Mouse (Mus musculus): ENCODE data around the gene Elmo1. TPM values are rescaled to one million over a fixed set of nuclear protein-coding genes. Genes with fewer than 3 reads are reported as not detected.

Elmo1 gene
- total and polyA plus RNA-seq, 3 experiments = 5.2 to 7.6 TPM; not detected in 1

- H3K9ac ChIP-seq (ENCODE audit: control insufficient read depth, low read depth, low read length, poor library complexity, severe bottlenecking) = no peak overlapping the region
- peaks cover 0 to 4% of the 10 kb centered on the region in 2 experiments; a peak in 1 of 4 replicates for H3K36me3 ChIP-seq (ENCODE audit: control insufficient read depth in 1 of 2, insufficient read depth in 2 of 2, low read length in 2 of 2)
- H3K4me3 ChIP-seq (ENCODE audit: control insufficient read depth in 1 of 2, insufficient read depth in 1 of 2, low read depth in 2 of 2, low read length in 2 of 2) = no peak overlapping the region
- no peak overlapping the region for H3K27ac ChIP-seq (ENCODE audit: control insufficient read depth, low read depth, low read length)
- peak; percentile 43 for TF ChIP-seq SMC3 (IDR thresholded peaks at IDR 0.05; ENCODE audit: low read depth, low read length)
- TF ChIP-seq CHD2 (IDR thresholded peaks at IDR 0.05; ENCODE audit: low read length) = no peak
- peak; percentile 29 for TF ChIP-seq RAD21 (IDR thresholded peaks at IDR 0.05; ENCODE audit: low read depth, low read length)
- peak; percentile 30 to 67 (median 63); a peak in 5 of 6 replicates for TF ChIP-seq CTCF (IDR thresholded peaks at IDR 0.05 in 2 of 3, conservative IDR thresholded peaks at IDR 0.05 in 1 of 3; ENCODE audit: control insufficient read depth in 1 of 3, insufficient read depth in 1 of 3, low read depth in 2 of 3, low read length in 3 of 3, poor library complexity in 1 of 3, severe bottlenecking in 1 of 3)
- no peaks in the 10 kb centered on the region for H3K27me3 ChIP-seq (ENCODE audit: control insufficient read depth in 1 of 2, insufficient read depth in 2 of 2, low read length in 2 of 2)
- no peaks in the 10 kb centered on the region for H3K9me3 ChIP-seq (replicated peaks; ENCODE audit: insufficient read depth, low read length)
- DNase-seq (ENCODE audit: low read depth, low spot score) = peak; percentile 67
- no peaks in the 10 kb centered on the region for H3K4me1 ChIP-seq (ENCODE audit: control insufficient read depth in 1 of 2, insufficient read depth in 2 of 2, low read length in 2 of 2)
- H3K79me2 ChIP-seq (ENCODE audit: control insufficient read depth, insufficient read depth, low read length, poor library complexity) = no peaks in the 10 kb centered on the region
Observed at GRCm38 (mm10) chr13:20489698-20490417, 399.5 kb downstream of the Elmo1 start.

GRCm38 (mm10) chr13:20490860-20491594, 400.6 kb downstream of the Elmo1 start:
- Histone ChIP-seq H3K79me2 (ENCODE audit: control insufficient read depth, insufficient read depth, low read length, poor library complexity) (no peaks in the 10 kb centered on the region), H3K36me3 (ENCODE audit: control insufficient read depth in 1 of 2, insufficient read depth in 2 of 2, low read length in 2 of 2) (peaks cover 0 to 4% of the 10 kb centered on the region in 2 experiments; a peak in 1 of 4 replicates), H3K27ac (ENCODE audit: control insufficient read depth, low read depth, low read length) (no peak overlapping the region), H3K9me3 (replicated peaks; ENCODE audit: insufficient read depth, low read length) (no peaks in the 10 kb centered on the region), H3K9ac (ENCODE audit: control insufficient read depth, low read depth, low read length, poor library complexity, severe bottlenecking) (no peak overlapping the region), H3K4me3 (ENCODE audit: control insufficient read depth in 1 of 2, insufficient read depth in 1 of 2, low read depth in 2 of 2, low read length in 2 of 2) (no peak overlapping the region), H3K4me1 (ENCODE audit: control insufficient read depth in 1 of 2, insufficient read depth in 2 of 2, low read length in 2 of 2) (no peaks in the 10 kb centered on the region), H3K27me3 (ENCODE audit: control insufficient read depth in 1 of 2, insufficient read depth in 2 of 2, low read length in 2 of 2) (no peaks in the 10 kb centered on the region)
- no peak for DNase-seq (ENCODE audit: low read depth, low spot score)
- no peak for TF ChIP-seq ZMIZ1 (IDR thresholded peaks at IDR 0.05; ENCODE audit: low read depth, low read length)
- TF ChIP-seq MAFK (IDR thresholded peaks at IDR 0.05; ENCODE audit: borderline replicate concordance, low read depth, low read length) = no peak
- no peak for TF ChIP-seq NELFE (IDR thresholded peaks at IDR 0.05; ENCODE audit: low read depth, low read length)
- TF ChIP-seq POLR2A (IDR thresholded peaks at IDR 0.05; ENCODE audit: control insufficient read depth in 1 of 2, insufficient read depth in 1 of 2, low read depth in 1 of 2, low read length in 2 of 2, poor library complexity in 1 of 2) = no peak
- no peak for TF ChIP-seq ZKSCAN1 (IDR thresholded peaks at IDR 0.05; ENCODE audit: low read depth, low read length)
- no peak for TF ChIP-seq RCOR1 (IDR thresholded peaks at IDR 0.05; ENCODE audit: low read depth, low read length)
- TF ChIP-seq POLR2AphosphoS5 (IDR thresholded peaks at IDR 0.05; ENCODE audit: borderline replicate concordance, low read depth, low read length) = no peak
- TF ChIP-seq HCFC1 (IDR thresholded peaks at IDR 0.05; ENCODE audit: low read depth, low read length) = no peak
- TF ChIP-seq MYC (IDR thresholded peaks at IDR 0.05; ENCODE audit: low read depth, low read length) = no peak
